Mouse (Mus musculus): ENCODE measurements around the gene Fam20c.

DNA sequence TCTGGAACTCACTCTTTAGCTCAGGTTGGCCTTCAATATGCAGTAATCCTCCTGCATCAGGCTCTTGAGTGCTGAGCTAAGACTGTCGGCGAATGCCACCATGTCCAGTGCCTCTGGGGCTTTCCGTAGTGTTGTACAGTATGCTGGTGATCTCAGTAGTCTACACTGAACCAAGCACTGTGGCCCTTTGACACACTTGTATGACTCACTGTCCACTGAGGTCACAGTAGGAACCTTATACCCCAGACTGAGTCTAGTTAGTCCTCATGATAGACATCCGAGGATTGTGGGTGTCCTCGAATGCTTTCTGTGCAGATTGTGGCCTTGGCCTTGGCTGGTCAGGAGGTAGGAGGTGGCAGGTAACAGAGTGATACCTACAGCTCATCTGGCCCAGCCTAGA lies 20.8 kb downstream of the Fam20c start:
- no peak for TF ChIP-seq EP300 (IDR thresholded peaks at IDR 0.05; ENCODE audit: low read depth)
- no peak for TF ChIP-seq CTCF (IDR thresholded peaks at IDR 0.05; ENCODE audit: low read depth)

All from heart, postnatal 0 days (tissue).